Mouse (Mus musculus): ENCODE results near the gene Agbl4.

Gene Agbl4

GRCm38 (mm10) chr4:111452192-111452591, 1054.7 kb downstream of the Agbl4 start:
- WGBS: 96% methylated on average over 5 of the region's 5 CpGs

GRCm38 (mm10) chr4:111453275-111453674, 1055.8 kb downstream of the Agbl4 start:
- WGBS: 49% methylated on average over 3 of the region's 3 CpGs

- 87% methylated on average over 5 of the region's 5 CpGs for WGBS
Observed at GRCm38 (mm10) chr4:111455621-111456020, 1058.2 kb downstream of the Agbl4 start.

DNA sequence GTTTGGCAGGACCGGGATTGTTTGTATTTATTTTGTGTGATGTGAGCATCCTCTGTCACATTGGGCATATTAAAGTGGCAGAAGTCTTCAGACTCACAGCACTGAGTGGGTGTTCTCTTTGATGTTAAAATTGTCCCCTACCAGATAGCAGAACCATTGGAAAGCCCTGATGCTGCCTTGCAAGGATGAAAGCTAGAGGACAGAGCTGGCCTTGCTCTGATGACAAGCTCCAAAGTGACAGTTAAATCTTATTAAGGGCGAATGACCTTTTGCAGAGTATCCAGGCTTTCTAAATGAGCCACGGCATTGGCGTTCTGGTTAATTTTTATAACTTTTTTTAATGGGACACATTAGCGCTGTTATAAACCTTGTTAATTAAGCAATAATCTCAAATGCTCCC, 1060.1 kb downstream of the Agbl4 start:
- WGBS: 85% methylated on average over 5 of the region's 5 CpGs

DNA sequence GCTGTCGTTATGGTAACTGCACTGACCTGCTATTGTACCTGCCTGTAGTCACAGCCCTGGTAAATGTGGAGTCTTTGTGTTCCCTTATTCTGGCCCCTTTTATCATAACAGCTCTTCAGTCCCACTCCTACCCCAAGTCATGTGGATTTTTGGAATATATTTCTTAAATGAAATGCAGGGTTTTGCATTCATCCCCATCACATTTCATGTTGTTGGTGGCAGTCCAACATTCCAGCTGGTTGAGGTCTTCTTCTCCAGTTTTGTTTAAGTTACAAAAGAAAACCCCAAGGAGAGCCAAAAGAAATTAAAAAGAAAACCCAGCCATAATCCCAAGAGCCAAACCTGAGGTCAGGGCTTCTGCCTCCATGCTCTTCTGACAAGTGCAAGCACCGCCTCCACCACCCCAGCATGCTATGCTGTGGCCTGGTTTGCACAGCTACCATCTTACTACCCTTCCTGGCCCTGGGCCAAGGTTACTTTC, 1069.9 kb downstream of the Agbl4 start:
- WGBS: 63% methylated on average over 2 of the region's 2 CpGs

DNA sequence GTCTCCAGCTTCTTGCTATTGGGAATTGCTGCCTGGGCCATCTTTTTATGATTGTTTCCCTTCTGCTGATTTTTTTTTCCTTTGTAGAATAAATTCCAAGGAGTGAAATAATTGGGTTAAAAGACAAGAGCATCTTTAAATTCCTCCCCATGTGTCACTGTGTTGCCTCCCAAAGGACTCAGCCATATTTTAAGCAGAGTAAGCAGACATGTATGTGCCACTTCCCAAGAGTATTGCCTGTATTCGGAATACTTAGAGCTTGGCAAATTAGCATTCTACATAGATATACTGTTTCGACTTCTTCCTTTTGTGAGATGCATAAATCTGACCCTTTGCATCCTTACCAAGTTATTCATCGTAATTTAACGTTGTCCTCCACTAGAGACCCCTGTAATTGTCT, 1070.3 kb downstream of the Agbl4 start:
- WGBS: 72% methylated on average over 4 of the region's 4 CpGs

GRCm38 (mm10) chr4:111469847-111470246, 1072.4 kb downstream of the Agbl4 start:
- 72% methylated on average over 2 of the region's 2 CpGs for WGBS

DNA sequence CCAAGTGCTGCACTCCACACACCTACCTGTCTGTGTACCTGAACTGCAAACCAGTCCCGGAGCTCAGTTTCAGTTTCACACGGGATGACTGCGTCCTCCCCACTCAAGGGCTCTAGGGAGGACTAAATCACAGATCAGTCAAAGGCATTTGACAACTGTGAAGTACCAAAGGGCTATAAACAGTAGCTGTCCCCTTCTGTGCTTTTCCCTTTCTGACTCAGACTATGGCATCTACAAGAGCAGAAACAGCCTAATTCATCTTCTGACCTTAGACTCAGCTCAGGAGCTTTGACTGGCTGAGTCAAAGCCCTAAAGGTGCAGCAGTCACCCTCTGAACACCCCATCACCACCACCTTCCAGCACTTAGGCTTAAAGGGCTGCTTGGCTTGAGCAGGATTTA, 1074.3 kb downstream of the Agbl4 start:
- 96% methylated on average over 3 of the region's 3 CpGs for WGBS

DNA sequence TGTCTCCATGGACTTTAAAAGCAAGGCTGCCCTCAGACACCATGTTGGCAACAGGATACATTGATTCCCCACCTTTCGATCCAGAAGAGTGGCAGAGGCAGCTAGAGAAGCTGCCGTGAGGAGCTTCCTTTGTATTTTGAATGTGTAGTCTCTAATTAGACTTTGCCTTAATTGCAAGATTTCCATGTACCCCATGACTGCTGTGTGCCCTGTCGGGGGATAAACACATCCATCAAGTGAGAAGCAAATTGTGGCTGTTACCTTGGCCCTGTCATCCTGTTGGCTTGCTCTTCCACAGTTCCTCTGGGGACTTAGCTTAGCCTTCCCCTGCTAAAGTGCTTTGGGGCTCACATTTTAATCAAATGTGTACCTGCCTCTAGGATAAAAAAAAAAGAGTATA, 1075.0 kb downstream of the Agbl4 start:
- WGBS: 65% methylated on average over 3 of the region's 3 CpGs

DNA sequence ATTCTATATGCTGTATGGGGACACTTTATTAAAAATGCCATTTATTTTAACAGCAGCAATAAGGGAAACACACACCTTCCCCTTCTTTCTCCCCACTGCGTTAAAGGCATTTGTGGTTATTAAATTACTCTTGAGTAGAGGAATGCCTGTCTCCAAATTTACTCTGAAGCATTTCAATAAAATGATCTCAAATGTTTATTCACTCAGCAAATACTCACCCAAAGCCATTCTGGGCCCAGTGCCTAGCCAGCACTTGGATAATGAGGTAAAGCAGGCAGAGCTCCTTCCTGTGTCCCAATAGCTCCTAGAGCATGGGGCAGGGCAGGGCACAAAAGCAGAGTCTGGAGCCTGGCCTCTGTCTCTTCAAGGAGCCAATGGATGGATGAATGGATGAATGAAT, 1075.6 kb downstream of the Agbl4 start:
- 66% methylated on average over 1 of the region's 1 CpGs for WGBS

- whole genome bisulfite sequencing: 79% methylated on average over 10 of the region's 10 CpGs
Observed at GRCm38 (mm10) chr4:111475374-111475971, 1078.0 kb downstream of the Agbl4 start.

- WGBS: 69% methylated on average over 4 of the region's 4 CpGs
Observed at GRCm38 (mm10) chr4:111477507-111477906, 1080.0 kb downstream of the Agbl4 start.

DNA sequence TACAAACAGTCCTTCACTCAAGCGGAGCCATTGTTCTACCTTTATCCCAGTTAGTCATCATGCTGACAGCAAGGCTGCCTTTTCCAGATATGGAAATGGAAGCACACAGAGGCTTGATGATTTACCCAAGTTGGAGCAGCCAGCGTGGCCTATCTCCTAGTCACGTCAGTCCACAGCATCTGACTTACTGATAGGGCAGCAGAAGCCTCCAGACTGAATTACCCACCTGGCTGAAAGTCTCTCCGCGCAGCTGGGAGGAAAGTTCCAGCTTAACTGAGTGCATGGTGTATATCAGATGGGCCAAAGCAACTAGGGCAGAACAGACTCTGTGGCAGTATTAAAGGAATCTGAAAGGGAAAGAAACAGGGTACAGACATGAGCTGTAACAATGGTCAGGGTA, 1086.0 kb downstream of the Agbl4 start:
- WGBS: 93% methylated on average over 5 of the region's 5 CpGs

GRCm38 (mm10) chr4:111485189-111485588, 1087.7 kb downstream of the Agbl4 start:
- 54% methylated on average over 5 of the region's 5 CpGs for WGBS

GRCm38 (mm10) chr4:111486187-111486586, 1088.7 kb downstream of the Agbl4 start:
- 75% methylated on average over 5 of the region's 5 CpGs for WGBS

GRCm38 (mm10) chr4:111487233-111487843, 1089.9 kb downstream of the Agbl4 start:
- WGBS: 98% methylated on average over 4 of the region's 4 CpGs

- WGBS: 61% methylated on average over 5 of the region's 5 CpGs
Observed at GRCm38 (mm10) chr4:111493750-111494404, 1096.4 kb downstream of the Agbl4 start.

DNA sequence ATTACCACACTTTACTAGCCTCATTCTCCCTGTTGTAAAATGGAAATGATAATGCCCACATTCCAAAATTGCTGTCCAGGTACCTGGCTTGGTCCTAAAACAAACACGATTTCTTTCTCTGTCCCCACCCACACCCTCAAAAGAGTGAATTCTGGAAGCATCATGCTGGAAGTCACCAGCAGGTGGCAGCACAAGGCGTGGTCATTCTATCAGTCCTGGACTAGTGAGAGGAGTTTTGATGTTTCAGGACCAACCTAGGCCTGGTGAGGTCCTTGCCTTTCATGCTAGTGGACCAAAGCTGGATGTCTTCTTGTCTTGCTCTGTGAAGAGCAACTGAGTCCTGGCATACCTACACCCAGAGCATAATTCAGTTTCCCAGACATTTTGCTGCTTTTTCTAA, 1098.5 kb downstream of the Agbl4 start:
- 1% methylated on average over 2 of the region's 2 CpGs for WGBS

DNA sequence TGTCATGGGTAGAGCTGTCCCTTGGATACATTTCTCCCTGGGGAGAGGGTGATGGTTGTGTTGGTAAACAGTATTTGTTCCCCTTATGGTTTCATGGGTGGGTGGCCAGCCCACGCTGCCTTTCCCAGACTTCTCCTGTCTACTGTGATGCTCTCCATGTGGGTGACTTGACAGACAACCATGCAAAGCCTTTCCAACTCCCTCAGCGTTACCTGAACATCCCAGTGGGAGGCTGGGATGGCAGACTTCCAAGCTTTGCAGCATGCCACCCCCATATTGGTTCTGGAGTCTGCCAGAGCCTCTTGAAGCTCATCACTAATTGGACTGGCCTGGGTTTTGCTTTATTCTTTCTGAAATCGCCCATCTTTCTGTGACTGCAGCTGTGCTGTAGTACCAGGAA, 1101.3 kb downstream of the Agbl4 start:
- 47% methylated on average over 3 of the region's 3 CpGs for WGBS

- WGBS: 88% methylated on average over 1 of the region's 1 CpGs
Observed at GRCm38 (mm10) chr4:111501441-111501840, 1104.0 kb downstream of the Agbl4 start.

GRCm38 (mm10) chr4:111502965-111503727, 1105.7 kb downstream of the Agbl4 start:
- WGBS: 85% methylated on average over 5 of the region's 5 CpGs

DNA sequence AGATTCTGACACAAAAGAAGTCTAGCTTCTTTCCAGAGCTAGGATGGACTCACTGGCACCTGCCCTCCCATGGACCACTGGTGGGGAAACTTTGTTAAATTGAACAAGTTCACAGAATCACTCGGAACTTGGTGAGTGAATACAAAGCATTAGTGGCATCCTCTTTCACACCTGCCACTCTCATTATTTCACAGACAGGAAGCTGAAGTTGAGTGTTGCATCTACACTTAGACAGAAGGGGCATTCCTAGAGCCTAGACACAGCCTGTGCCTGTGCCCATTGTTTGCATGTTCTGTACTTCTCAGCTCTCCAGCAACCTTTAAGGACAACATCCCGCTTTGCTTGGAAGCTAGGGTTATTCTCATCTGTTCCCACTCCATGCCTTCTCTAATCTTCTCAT, 1107.5 kb downstream of the Agbl4 start:
- 61% methylated on average over 2 of the region's 2 CpGs for WGBS

Data from cerebral cortex, adult 2 months (tissue).